Mouse (Mus musculus): ENCODE measurements around the gene Gm44596. TPM values are rescaled to one million over a fixed set of nuclear protein-coding genes. Genes with fewer than 3 reads are reported as not detected.

Gm44596 gene
- total and polyA plus RNA-seq, 3 experiments = not detected

- Histone ChIP-seq H3K79me2 (ENCODE audit: control insufficient read depth, insufficient read depth, low read length, poor library complexity) (no peaks in the 10 kb centered on the region; the same call in 1 of the 2 replicates), H3K9ac (ENCODE audit: control insufficient read depth, low read depth, low read length, poor library complexity, severe bottlenecking) (no peak overlapping the region), H3K27me3 (ENCODE audit: control insufficient read depth in 1 of 2, insufficient read depth in 2 of 2, low read length in 2 of 2) (no peaks in the 10 kb centered on the region), H3K27ac (ENCODE audit: control insufficient read depth, low read depth, low read length) (peak overlapping the region; percentile 46), H3K4me1 (ENCODE audit: control insufficient read depth in 1 of 2, insufficient read depth in 2 of 2, low read length in 2 of 2) (peaks cover 11 to 18% of the 10 kb centered on the region in 2 experiments), H3K4me3 (ENCODE audit: control insufficient read depth in 1 of 2, insufficient read depth in 1 of 2, low read depth in 2 of 2, low read length in 2 of 2) (no peak overlapping the region), H3K36me3 (ENCODE audit: control insufficient read depth in 1 of 2, insufficient read depth in 2 of 2, low read length in 2 of 2) (peaks cover 21 to 28% of the 10 kb centered on the region in 2 experiments), H3K9me3 (replicated peaks; ENCODE audit: insufficient read depth, low read length) (no peaks in the 10 kb centered on the region; the same call in 1 of the 2 replicates)
- DNase-seq (ENCODE audit: low read depth, low spot score) = peak; percentile 48
- TF ChIP-seq MYC (IDR thresholded peaks at IDR 0.05; ENCODE audit: low read depth, low read length) = no peak
- no peak for TF ChIP-seq GATA1 (IDR thresholded peaks at IDR 0.05; ENCODE audit: low read depth, low read length)
- TF ChIP-seq UBTF (IDR thresholded peaks at IDR 0.05; ENCODE audit: borderline replicate concordance, insufficient read depth, low read depth, low read length) = no peak
- no peak for TF ChIP-seq TCF12 (IDR thresholded peaks at IDR 0.05; ENCODE audit: low read depth, low read length)
- no peak for TF ChIP-seq MXI1 (IDR thresholded peaks at IDR 0.05; ENCODE audit: low read depth, low read length)
- no peak for TF ChIP-seq SMC3 (IDR thresholded peaks at IDR 0.05; ENCODE audit: low read depth, low read length)
- TF ChIP-seq RCOR1 (IDR thresholded peaks at IDR 0.05; ENCODE audit: low read depth, low read length) = no peak
- TF ChIP-seq JUND (IDR thresholded peaks at IDR 0.05; ENCODE audit: low read depth, low read length) = no peak
- TF ChIP-seq ZC3H11A (IDR thresholded peaks at IDR 0.05; ENCODE audit: low read depth, low read length) = no peak
- no peak for TF ChIP-seq SIN3A (IDR thresholded peaks at IDR 0.05; ENCODE audit: low read length)
Observed at GRCm38 (mm10) chr6:128429826-128430225, 54.5 kb downstream of the Gm44596 start.

DNA sequence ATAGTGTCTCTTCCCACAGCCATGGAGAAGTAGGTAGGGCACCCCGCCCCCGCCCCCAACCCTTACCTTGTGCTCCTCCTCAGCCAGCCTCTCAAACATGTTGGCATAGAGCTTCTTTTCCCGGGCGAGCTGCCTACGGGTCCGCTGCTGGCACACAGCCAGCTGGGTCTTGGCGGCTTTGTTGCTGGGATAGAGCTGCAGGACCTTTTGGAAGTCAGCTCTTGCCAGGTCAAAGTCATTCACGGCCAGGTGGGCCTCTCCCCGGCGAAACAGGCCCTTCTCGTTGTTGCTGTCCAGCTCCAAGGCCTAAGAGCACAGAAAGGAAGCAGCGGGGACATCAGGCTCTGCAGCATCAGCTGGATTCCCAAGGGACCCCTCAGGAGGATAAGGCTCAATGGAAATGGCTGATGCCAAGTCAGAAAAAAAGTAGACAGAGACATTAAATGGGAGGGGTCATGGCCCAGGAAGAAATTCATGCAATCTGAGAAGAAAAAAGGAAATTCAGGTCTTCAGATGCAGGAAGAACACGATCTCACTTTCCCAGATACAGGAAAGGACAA, 57.1 kb downstream of the Gm44596 start:
- Histone ChIP-seq H3K9ac (ENCODE audit: control insufficient read depth, low read depth, low read length, poor library complexity, severe bottlenecking) (no peak overlapping the region), H3K27ac (ENCODE audit: control insufficient read depth, low read depth, low read length) (no peak overlapping the region), H3K4me1 (ENCODE audit: control insufficient read depth in 1 of 2, insufficient read depth in 2 of 2, low read length in 2 of 2) (peaks cover 23 to 37% of the 10 kb centered on the region in 2 experiments), H3K79me2 (ENCODE audit: control insufficient read depth, insufficient read depth, low read length, poor library complexity) (peaks cover 9% of the 10 kb centered on the region), H3K4me3 (ENCODE audit: control insufficient read depth in 1 of 2, insufficient read depth in 1 of 2, low read depth in 2 of 2, low read length in 2 of 2) (no peak overlapping the region), H3K9me3 (replicated peaks; ENCODE audit: insufficient read depth, low read length) (no peaks in the 10 kb centered on the region; the same call in 1 of the 2 replicates), H3K36me3 (ENCODE audit: control insufficient read depth in 1 of 2, insufficient read depth in 2 of 2, low read length in 2 of 2) (peaks cover 32 to 39% of the 10 kb centered on the region in 2 experiments), H3K27me3 (ENCODE audit: control insufficient read depth in 1 of 2, insufficient read depth in 2 of 2, low read length in 2 of 2) (no peaks in the 10 kb centered on the region)
- DNase-seq (ENCODE audit: low read depth, low spot score) = no peak
- TF ChIP-seq EP300 (IDR thresholded peaks at IDR 0.05; ENCODE audit: low read depth in 1 of 2, low read length in 2 of 2) (no peak), GATA1 (IDR thresholded peaks at IDR 0.05; ENCODE audit: low read depth, low read length) (no peak), CHD1 (IDR thresholded peaks at IDR 0.05; ENCODE audit: low read depth, low read length) (no peak), RAD21 (IDR thresholded peaks at IDR 0.05; ENCODE audit: low read depth, low read length) (no peak), MYB (IDR thresholded peaks at IDR 0.05; ENCODE audit: low read depth, low read length) (no peak), MXI1 (IDR thresholded peaks at IDR 0.05; ENCODE audit: low read depth, low read length) (no peak), ZKSCAN1 (IDR thresholded peaks at IDR 0.05; ENCODE audit: low read depth, low read length) (no peak), MEF2A (IDR thresholded peaks at IDR 0.05; ENCODE audit: extremely low read depth, insufficient replicate concordance, low read depth, low read length, poor library complexity, severe bottlenecking) (no peak), GABPA (IDR thresholded peaks at IDR 0.05; ENCODE audit: low read depth, low read length) (no peak), TCF12 (IDR thresholded peaks at IDR 0.05; ENCODE audit: low read depth, low read length) (no peak), ELF1 (IDR thresholded peaks at IDR 0.05; ENCODE audit: low read depth, low read length) (no peak), MAZ (IDR thresholded peaks at IDR 0.05; ENCODE audit: low read depth, low read length) (no peak), RCOR1 (IDR thresholded peaks at IDR 0.05; ENCODE audit: low read depth, low read length) (no peak), KAT2A (conservative IDR thresholded peaks at IDR 0.05; ENCODE audit: low read depth, low read length) (no peak), JUND (IDR thresholded peaks at IDR 0.05; ENCODE audit: low read depth, low read length) (no peak), TAL1 (IDR thresholded peaks at IDR 0.05; ENCODE audit: low read length) (no peak), UBTF (IDR thresholded peaks at IDR 0.05; ENCODE audit: borderline replicate concordance, insufficient read depth, low read depth, low read length) (no peak), MYC (IDR thresholded peaks at IDR 0.05; ENCODE audit: low read depth, low read length) (no peak)
